Mouse (Mus musculus) stomach, postnatal 0 days (tissue): ENCODE measurements around the gene Ghdc.

Experiments used
- CTCF ChIP-seq: IDR thresholded peaks from 2 replicates; pipeline ENCODE4 v1.5.1; 2016; ENCODE audit warnings: antibody characterized with exemption, low read depth, mild to moderate bottlenecking, moderate library complexity
- EP300 ChIP-seq: optimal IDR thresholded peaks from 2 replicates; pipeline ENCODE3; 2016; ENCODE audit warnings: antibody characterized with exemption

DNA sequence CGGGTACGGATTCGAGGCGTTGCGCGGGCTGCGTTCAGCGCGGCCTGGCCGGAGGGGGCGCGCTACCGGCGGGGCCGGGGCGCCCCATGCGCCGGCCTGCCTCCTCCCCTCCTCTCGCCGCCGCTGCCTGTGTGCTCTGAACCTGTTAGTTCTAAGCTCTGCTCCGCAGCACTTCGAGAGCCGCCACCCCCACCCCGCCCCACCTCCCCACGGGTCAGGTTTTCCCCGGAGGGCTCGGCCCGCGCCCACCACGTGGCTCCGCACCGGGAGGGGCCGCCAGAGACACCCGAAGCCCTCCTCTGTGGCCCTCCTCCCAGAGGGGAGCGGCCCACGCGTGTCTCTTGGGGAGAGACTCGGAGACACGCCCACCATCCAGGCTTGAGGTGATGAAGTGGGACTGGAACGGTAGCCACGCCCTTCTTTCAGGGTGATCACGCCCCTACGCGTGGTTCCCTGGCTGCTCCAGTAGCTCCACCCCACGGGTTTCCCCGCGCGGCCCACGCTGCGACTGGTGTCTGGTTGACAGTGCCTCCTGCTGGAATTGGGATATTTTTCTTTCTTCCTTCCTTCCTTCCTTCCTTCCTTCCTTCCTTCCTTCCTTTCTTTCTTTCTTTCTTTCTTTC is 11.0 kb downstream of the Ghdc start, which contains the start of gene Kcnh4:
- peak; percentile 53 for TF ChIP-seq CTCF
- TF ChIP-seq EP300, result no peak
